In genomic region chr10:54076420-54076819, GRCm38 (mm10) we compare ENCODE assay signal across 8 mouse cellular contexts. TPM values are rescaled to one million over a fixed set of nuclear protein-coding genes. Genes with fewer than 3 reads are reported as not detected.
A peak's percentile ranks its signal among the peaks of the same experiment; 100 is the strongest.
DNase-seq lines count a peak whose midpoint lies in the region; ATAC-seq and TF ChIP-seq lines count a peak whose summit lies in the region.

Gene Man1a, minus strand, starts transcription at chr10:54076609.

- no peaks in the 10 kb centered on the region for H3K9me3 ChIP-seq in heart, embryonic 16.5 days (replicated peaks; ENCODE audit: control insufficient read depth, low read length)
- H3K9me3 ChIP-seq in megakaryocyte, embryonic 14.5 days: no peaks in the 10 kb centered on the region
- H3K9me3 ChIP-seq in stomach, postnatal 0 days (ENCODE audit: control insufficient read depth, low read length): no peaks in the 10 kb centered on the region

- peaks cover 21% of the 10 kb centered on the region for H3K4me1 ChIP-seq in heart, embryonic 16.5 days (ENCODE audit: control insufficient read depth, insufficient read depth, low read length)
- H3K4me1 ChIP-seq in megakaryocyte, embryonic 14.5 days: peaks cover 41% of the 10 kb centered on the region
- 0 out of 2 replicates have a peak, but pooled peaks cover 4% of the 10 kb centered on the region for H3K4me1 ChIP-seq in stomach, postnatal 0 days (replicated peaks; ENCODE audit: control insufficient read depth, insufficient read depth)

- TF ChIP-seq CTCF in stomach, postnatal 0 days (IDR thresholded peaks at IDR 0.05; ENCODE audit: low read depth): no peak

- peak within 1 kb of the TSS; percentile 75 for H3K9ac ChIP-seq in heart, embryonic 16.5 days (ENCODE audit: low read length)
- H3K9ac ChIP-seq in stomach, postnatal 0 days (ENCODE audit: low read length): peak within 1 kb of the TSS; percentile 77

- H3K36me3 ChIP-seq in heart, embryonic 16.5 days (ENCODE audit: control insufficient read depth, insufficient read depth): no peaks in the 10 kb centered on the region
- peaks cover 27% of the 10 kb centered on the region for H3K36me3 ChIP-seq in megakaryocyte, embryonic 14.5 days (replicated peaks; ENCODE audit: low read length)
- no peaks in the 10 kb centered on the region for H3K36me3 ChIP-seq in stomach, postnatal 0 days (ENCODE audit: control insufficient read depth, insufficient read depth, low read length)

- peak within 1 kb of the TSS; percentile 84 for H3K4me3 ChIP-seq in heart, embryonic 16.5 days (ENCODE audit: low read length)
- peak within 1 kb of the TSS; percentile 99 for H3K4me3 ChIP-seq in megakaryocyte, embryonic 14.5 days (replicated peaks)
- peak within 1 kb of the TSS; percentile 86 for H3K4me3 ChIP-seq in stomach, postnatal 0 days (ENCODE audit: low read depth, low read length)

- WGBS in heart, embryonic 16.5 days: 6% methylated on average over 4 of the region's 4 CpGs
- WGBS in stomach, postnatal 0 days: 7% methylated on average over 4 of the region's 4 CpGs

- ATAC-seq in erythroblast, adult 5-6 weeks (replicated peaks; ENCODE audit: low FRiP score, poor library complexity, severe bottlenecking): no peak
- no peak for ATAC-seq in heart, embryonic 16.5 days (replicated peaks; ENCODE audit: extremely low read depth, insufficient read depth, low FRiP score)
- ATAC-seq in stomach, postnatal 0 days (ENCODE audit: low FRiP score, low TSS enrichment): no peak

- peak within 1 kb of the TSS; percentile 88 for H3K4me2 ChIP-seq in heart, embryonic 16.5 days (ENCODE audit: low read depth, low read length)
- peak within 1 kb of the TSS; percentile 100 for H3K4me2 ChIP-seq in stomach, postnatal 0 days (replicated peaks; ENCODE audit: low read depth)

- H3K27me3 ChIP-seq in heart, embryonic 16.5 days (ENCODE audit: control insufficient read depth, insufficient read depth, low read length): no peaks in the 10 kb centered on the region
- H3K27me3 ChIP-seq in megakaryocyte, embryonic 14.5 days (replicated peaks): no peaks in the 10 kb centered on the region
- no peaks in the 10 kb centered on the region for H3K27me3 ChIP-seq in stomach, postnatal 0 days (ENCODE audit: control insufficient read depth, insufficient read depth, low read length)

- no peak for TF ChIP-seq EP300 in stomach, postnatal 0 days (optimal IDR thresholded peaks at IDR 0.05)

- H3K27ac ChIP-seq in heart, embryonic 16.5 days (ENCODE audit: low read length): peak within 1 kb of the TSS; percentile 63
- H3K27ac ChIP-seq in stomach, postnatal 0 days (replicated peaks): peak within 1 kb of the TSS; percentile 70

- DNase-seq in 3T3-L1 (ENCODE audit: low read depth, low spot score) (peak; percentile 73), NIH3T3 (ENCODE audit: low read depth) (peak; percentile 69)
- DNase-seq in layer of hippocampus, postnatal 36 days: no peak
- peak; percentile 19 for DNase-seq in stomach, postnatal 0 days (ENCODE audit: low spot score)
- DNase-seq in right cerebral cortex, postnatal 25 days: no peak

RNA-seq across cellular contexts. Expression of gene Man1a, which starts in this region (rescaled TPM):
- 127 and 129 TPM in 2 replicates for total RNA-seq in erythroblast, adult 5-6 weeks (2015; ENCODE audit: low replicate concordance)
- total RNA-seq in erythroblast, adult 5-6 weeks (2017; ENCODE audit: low replicate concordance): 163 and 164 TPM in 2 replicates
- 4.6 and 5.8 TPM in 2 replicates for polyA plus RNA-seq in heart, embryonic 16.5 days (2015; fragmentation: Nextera tagmentation; extraction: Ambion mirVana)
- 10 to 100 TPM; 63.5 to 69.5 TPM for total RNA-seq in layer of hippocampus, postnatal 36 days (2021)
- polyA plus RNA-seq in megakaryocyte, embryonic 14.5 days (2012; ENCODE audit: insufficient read depth, low replicate concordance): 17.7 and 37.5 TPM in 2 replicates
- 11.0 and 11.1 TPM in 2 replicates for polyA plus RNA-seq in stomach, postnatal 0 days (2015; fragmentation: Nextera tagmentation; extraction: Ambion mirVana)

Comparison
In these comparisons a context has a peak if more than half of its experiments do, and no peak if none do; other contexts are left out.
1. DNase-seq: peak in 3T3-L1 (single experiment), NIH3T3 (single experiment) and stomach, postnatal 0 days (single experiment); none in layer of hippocampus, postnatal 36 days (0 of 2) and right cerebral cortex, postnatal 25 days (single experiment).
2. Peak in every context shown above with its lines, with median percentiles within 50 percentile points of each other: H3K4me3 ChIP-seq.